Mouse (Mus musculus) liver (tissue): ENCODE results near the gene Rassf2.

Experiments used
- DNase-seq: peaks from one replicate; pipeline ENCODE4 v3.0.0-alpha.2; 2020; ENCODE audit warnings: mixed read lengths

The Rassf2 gene

DNA sequence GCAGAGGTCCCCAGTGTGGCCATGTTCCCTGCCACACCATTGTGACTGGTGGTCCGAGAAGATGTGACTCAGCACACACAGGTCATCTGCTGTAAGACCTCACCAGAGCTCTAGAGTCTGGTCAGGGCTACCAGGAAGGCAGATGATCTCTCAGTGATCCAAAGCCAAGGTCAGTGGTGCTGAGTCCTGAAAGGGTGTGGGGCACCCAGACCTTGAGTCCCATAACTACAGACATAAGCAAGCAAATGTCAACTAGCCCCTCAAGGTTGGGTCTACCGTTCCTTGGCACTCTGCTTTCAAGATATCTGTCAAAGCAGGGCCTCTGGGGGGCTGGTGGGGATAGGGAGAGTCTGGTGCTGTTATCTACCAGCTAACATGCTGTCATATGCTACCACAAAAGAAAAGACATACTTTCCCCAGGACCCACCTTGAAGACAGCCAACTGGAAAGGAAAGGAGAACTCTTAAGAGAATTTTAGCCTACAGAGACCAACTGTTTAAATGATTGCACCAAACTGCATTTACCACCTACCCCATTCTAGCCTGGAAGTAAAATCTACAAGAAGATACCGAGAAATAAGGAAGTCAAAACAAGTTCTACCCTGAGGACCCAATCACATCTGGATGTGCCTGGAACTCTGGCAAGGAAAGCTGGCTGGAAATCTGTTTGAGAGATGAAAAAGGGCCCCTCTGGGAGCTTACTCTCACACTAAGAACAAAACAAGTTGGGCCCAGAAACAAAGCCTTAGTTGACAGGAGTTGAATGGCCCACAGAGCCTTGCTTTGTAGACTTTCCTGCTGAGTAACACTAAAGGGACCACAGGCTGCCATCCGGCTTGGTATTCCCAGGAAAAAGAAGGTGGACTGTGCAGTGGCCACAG is 4.8 kb upstream of the Rassf2 start:
- peak; percentile 59 for DNase-seq

DNA sequence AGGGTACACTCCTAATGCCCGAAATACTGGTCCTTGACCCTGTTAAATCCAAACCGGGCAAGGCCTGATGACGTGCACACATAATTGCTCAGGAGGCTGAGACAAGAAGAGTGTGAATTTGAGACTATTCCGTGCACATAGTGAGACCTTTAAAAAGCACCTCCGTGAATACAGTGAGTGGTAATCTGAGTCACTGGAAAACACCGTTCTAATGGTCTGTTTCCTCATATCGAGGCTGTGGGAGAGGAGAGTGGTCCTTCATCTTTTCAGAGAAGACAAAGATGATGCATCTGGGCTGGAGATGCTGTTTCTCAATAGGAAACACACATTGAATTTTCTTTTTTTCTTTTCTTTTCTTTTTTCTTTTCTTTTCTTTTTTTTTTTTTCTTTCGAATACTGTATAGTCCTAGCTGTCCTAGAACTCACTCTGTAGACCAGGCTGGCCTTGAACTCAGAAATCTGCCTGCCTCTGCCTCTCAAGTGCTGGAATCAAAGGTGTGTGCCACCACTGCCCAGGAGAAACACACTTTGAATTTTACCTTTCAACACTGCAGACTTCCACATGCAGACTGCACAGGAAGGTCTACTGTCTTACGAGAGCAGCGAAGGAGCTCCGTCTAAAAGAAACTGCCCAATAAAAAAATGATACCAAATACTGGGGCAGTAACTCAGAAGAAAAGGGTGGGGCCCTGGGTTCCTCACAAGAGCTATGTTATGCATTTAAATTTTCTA is 1.5 kb upstream of the Rassf2 start:
- no peak for DNase-seq

DNA sequence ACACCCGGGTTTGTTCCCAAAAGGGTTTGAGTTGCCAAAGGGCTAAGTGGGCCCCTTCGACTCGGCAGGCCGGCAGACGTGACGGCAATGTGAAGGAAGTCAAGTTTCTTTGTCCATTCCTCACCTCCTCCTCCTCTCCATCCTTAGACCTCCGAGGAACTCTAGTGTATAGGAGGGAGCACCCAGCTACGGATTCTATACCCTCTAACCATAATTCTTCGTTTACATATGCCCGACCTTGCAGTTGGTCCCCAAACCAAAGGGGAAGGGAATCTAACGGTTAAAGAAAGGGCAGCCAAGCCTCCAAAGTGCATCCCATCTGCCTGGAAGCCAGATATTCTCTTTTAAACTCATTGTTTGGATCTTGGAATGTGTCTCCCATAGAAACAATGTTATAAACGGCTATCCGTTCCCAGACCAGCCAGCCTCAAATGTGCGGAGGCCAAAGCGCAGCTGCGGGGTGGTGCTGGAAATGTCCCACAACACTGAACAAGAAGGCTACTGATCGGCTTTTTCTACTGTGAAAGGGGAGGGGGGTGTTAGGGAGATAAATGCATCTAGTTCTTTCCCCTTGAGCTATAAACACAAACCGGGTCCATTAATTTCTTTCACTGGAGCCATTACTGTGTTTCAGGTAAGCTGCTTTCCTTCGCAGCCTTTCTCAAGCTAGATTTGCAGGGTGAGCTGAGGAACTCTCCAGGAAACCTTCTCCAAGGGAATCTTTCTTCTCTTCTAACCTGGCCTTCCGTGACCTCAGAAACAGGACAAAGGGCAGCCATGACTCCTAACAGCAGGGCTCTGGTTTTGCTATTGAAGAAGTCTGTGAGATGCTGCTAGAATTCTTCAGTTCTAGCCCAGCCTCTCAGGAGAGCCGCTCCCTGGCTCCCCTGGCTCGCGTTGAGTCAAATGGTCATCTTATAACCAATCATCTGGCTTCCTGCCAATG is 633 bp upstream of the Rassf2 start:
- DNase-seq: no peak

DNA sequence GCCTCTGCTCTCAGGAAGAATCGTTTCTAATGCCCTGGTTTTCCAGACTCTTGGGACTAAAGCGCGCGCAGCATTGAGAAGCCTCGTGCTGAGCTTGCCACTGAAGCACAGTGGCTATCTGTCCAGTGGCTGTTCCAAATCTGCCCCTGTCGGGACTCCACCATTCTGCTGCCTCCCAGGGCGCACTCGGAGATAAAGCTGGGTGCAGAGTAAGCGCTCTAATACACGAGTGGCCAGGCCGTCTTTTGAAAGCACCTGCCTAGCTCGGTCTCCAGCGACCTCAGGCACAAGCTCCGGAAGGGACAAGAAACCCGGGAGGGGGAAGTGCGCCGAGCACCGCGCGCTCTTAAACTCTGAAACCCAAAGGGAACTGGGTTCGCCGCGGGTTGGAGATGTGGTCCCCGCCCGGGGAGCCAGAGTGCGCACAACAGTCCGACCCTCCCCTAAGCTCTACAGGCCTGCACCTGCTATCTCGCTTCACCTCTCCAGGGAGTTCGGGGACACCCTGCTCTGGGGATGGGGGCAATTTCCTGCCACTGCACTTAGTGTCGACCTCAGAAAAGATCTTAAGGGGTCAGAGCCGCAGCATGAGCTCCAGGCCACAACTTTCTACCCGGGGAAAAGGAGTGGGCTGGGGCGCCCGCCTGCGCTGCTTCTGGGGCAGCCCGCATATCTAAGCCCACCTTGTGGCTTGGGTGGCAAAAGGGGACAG is 1.0 kb downstream of the Rassf2 start:
- peak; percentile 31 for DNase-seq

DNA sequence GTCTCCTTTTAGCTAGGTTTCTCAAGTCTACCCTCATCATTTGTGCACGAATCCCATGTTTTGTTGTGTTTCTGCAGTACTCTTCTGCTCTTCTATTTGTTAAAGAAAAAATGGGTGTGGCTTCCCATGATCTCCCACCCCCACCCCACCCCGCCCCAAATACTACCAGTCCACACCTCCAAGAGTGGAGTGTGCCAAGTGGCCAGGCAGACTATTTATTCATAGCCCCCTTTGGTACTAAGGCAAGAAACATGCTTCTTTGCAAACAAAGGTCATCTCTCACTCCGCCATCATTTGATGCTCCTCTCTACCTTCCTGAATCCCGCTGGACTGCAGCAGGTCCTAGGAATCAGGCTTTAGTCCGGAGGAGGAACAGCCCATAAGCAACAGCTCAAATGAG is 2.0 kb downstream of the Rassf2 start:
- DNase-seq: no peak

DNA sequence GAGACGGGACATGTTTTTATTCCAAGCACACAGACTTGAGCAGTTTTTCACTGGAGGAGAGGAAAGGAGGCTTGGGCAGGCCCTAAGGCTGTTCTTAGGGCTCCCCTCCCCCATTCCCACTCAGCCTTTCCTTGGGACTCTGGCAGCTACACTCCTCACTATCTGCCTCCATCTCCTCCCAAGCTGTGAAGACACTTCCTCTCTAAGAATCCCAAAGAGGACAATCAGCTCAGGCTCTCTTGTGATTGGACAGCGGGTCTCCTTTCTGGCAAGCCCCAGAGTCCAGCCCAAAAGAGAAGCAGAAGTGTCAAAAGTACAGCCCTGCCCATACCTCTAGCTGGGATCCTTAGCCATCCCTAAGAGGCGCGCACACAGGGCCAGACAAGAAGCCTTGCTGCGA is 2.7 kb downstream of the Rassf2 start:
- no peak for DNase-seq

DNA sequence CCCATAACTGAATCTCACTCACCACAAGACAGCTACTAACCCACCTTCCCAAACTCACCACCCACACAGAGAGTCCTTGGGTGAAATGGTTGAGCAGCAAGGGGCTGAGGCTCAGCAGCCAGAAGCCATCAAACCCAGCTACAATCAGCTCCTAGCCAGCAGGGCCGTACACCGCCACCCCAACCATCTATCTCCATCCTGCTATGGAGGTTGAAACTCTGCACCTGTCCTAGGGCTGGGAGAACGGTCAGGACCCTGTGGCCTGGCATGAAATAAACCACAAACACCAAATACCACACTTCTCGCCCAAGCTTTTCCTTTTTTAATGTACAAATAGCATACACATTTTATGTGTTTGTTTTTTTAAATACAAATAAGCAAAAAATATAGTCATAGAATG is 6.0 kb downstream of the Rassf2 start:
- DNase-seq: no peak

DNA sequence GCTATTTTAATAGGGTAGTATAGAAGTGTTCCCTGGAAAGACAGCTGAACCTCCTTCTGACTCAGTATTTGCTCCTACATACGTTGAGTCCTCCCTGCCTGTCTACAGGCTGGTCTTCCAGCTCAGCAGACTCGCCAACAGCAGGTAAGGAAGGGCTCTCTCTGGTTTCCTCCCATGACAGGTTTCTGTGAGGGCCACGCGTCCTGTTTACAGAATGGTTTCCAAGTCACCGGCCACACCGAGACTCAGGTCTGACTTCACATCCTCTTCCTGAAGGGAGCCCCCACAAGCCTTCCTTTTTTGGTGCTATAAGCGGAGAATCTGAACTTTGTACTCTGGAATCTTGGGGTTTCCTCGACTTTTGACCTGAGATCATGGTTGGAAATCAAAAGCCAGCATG is 7.4 kb downstream of the Rassf2 start:
- no peak for DNase-seq

DNA sequence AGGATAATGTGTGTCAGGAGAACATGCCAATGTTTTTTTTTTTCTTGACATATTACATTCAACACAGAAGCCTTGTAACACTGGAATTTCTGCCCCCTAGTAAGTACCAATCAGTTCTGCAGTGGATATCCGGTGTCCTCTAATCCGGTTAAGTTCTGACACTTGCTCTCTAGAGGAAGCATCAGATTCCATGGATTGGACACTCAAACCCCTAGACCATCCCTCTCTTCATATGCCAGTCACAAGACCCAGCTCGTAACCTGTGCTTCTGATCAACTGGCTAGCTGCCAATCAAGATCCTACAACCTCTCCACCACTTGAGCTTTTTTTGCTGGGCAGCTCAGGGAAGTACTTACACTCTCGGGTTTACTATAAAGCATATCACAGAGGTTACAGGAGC is 8.4 kb downstream of the Rassf2 start:
- no peak for DNase-seq

DNA sequence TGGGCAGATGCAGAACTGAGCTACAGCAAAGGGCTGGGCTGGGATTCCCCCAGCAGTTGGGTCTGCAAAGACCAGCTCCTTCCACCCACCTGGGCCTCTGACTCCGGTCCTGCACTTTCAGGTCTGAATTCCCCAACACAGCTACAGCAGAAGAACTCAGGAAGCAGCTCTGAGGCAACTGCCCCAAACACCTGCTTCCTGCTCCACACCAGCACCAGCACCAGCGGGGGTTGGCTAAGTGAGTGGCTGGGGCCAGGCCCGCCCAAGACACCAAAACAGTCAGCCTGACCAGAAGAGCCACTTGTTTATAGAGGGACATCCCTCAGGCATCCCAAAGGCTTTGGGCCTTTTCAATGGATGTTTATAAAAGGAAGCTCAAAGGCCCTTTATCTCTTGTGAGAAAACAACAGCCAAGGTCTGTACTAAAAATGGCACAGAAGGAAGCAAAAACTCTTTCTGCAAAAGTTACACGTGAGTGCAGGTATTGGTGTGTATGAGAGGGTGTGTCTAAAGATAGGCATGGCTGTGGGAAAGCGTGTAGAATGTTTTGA is 9.0 kb downstream of the Rassf2 start:
- DNase-seq: peak; percentile 25

DNA sequence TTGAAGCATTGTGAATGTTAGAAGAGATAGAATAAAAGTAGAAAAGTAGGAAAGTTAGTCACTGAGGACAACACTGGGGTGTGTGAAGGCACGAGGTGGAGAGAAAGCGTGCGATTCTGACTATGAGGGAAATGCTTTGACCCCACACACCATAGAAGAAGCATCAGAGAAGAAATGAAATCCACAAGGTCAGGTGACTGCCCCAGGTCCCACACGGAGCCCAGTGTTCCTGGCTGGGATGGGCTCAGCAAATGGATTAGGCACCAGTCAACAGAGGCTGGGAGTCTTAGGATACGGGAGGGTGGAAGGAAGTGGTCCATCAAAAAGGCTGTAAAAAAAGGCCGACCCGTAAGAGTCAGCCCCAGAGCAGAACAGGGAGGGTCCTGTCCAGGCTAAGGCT is 9.6 kb downstream of the Rassf2 start:
- DNase-seq: no peak

DNA sequence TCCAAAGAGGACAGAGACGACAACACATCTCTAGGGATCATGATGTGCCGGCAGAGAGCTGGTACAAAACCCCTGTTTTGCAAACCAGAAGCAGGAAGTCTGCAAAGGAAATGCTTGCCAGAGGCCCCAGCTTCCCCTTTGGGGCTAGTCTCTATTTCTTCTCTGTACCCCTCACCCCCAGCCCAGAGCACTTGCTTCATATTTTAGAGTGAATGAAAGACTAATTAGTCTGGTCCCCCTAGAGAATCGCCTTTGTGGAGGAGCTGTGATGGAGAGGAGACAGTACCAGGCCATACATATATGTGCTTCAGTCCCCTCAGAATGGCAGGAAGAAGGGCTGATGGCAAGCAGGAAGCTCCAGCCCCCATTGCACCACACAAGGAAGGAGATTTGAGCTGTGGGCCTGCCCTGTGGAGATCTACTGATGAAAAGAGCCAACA is 10.7 kb downstream of the Rassf2 start:
- DNase-seq: peak; percentile 12

DNA sequence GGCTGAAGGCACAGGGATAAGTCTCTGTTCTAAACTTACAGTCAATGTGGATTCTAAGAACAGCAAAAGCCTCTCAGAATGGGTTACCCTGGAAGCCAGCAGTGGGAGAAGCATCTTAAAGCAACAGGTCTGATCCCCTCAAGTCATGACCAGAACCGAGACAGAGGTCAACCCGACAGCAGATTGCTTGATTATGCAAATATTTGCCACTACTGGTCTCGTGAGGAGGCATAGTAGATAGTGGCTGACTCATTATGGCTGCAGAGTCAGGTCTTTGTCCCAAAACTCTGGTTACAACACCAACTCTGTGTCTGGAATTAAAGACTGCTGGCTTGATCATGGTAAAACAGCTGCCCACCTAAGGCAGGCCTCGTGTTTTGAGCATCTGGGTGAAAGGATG is 11.9 kb downstream of the Rassf2 start:
- no peak for DNase-seq

DNA sequence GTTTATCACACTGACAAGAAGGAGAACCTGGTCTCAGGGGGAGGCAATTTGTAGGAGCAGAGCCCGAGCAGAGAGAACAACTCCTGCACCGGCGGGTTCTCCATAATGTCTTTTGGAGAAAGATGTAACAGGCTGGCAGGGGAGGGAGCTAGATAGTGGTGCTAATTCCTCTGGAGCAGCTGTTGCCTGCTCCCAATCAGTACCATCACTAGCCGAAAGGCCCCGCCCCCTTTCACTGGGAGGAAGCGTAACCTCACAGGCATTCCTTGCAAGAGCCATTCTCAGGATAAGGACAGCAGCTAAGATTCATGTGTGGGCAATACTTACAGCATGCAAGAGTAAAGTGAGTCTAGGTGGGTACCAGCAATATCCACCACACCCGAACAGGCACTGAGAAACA is 12.4 kb downstream of the Rassf2 start:
- peak; percentile 59 for DNase-seq

DNA sequence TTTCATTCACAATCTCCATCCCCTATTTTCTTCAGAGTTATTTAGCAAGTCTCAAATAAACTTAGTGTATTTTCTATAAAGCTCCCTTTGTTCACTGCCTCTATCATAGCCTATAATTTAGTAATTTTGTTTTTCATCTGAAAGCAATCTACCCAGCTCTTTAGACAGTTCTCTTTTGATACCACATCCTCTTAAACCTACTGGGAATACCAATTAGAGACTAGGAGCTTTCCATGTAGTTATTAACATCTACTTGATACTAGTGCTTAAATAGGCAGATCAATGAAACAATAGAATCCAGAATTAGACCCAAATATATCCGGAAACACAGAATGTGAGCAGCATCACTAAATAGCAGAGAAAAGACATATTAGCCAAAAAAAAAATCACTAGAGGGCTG is 14.0 kb downstream of the Rassf2 start:
- DNase-seq: no peak

DNA sequence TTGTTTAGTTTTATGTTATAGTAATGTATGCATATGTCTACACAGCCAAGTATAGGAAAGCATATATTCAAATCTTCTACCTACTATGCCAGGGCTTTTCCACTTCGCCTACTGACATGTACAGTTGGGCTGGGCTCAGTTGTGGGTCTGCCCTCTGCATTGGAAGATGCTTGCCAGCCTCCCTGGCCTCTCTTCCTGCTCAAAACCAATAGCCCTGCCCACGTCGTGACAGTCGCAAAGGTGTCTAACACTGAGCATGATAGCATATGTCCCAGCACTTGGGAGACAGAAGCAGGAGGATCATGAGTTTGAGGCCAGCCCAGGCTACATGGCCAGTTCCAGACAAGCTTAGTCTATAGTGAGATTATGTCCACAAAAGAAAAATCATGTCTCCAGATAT is 16.9 kb downstream of the Rassf2 start:
- no peak for DNase-seq

DNA sequence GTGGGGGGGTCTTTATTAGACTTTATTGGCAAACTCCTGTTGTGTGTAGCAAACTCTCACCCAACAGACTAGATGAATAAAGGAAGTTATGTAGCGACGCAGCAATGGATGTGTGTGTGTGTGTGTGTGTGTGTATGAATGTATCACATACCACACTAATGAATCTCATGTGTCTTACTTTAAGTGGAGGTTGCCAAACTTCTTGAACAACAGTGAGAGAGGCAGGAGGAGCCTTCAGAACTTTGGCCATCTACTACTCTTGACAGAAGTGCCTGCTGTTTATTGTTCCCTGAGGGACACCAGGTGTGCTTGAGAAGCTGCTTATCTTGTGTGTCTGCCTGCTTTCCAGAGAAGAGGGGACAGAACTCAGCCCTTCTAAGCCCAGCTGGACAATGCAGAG is 19.3 kb downstream of the Rassf2 start:
- DNase-seq: no peak

DNA sequence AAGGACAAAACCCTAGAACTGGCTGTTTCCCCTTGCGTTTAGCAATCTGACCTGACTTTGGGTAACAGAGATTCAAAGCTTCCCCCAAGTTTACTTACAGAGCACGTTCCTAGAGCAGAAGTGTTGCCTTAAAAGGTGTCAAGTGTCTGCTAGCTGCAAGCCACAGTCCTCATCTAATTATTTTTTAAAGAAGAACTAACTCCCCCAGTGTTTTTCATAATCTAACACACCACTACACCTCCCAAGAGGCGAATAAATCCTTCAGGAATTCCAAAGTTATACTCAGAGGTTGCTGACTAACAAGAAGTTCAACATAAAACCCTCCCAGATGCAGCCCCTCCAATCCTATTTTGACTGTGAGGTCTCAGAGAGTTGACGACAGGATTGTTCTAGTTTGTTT is 21.9 kb downstream of the Rassf2 start:
- DNase-seq: no peak

DNA sequence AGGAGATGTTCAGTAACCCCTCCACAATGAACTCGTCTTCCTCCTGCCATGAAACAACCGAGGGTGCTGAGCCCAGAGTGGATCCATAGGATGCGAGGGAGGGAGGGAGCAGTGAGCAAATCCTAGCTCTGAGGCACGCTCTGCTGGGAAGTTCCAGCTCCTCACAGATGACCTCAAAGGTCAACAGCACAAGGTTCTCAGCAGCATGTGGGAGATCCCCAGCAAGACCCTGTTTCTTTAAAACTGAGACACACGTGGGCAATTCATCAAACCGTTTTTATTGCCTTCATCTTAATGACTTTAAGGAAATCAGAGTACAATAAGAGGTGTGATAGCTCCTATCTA is 22.6 kb downstream of the Rassf2 start:
- DNase-seq: no peak

DNA sequence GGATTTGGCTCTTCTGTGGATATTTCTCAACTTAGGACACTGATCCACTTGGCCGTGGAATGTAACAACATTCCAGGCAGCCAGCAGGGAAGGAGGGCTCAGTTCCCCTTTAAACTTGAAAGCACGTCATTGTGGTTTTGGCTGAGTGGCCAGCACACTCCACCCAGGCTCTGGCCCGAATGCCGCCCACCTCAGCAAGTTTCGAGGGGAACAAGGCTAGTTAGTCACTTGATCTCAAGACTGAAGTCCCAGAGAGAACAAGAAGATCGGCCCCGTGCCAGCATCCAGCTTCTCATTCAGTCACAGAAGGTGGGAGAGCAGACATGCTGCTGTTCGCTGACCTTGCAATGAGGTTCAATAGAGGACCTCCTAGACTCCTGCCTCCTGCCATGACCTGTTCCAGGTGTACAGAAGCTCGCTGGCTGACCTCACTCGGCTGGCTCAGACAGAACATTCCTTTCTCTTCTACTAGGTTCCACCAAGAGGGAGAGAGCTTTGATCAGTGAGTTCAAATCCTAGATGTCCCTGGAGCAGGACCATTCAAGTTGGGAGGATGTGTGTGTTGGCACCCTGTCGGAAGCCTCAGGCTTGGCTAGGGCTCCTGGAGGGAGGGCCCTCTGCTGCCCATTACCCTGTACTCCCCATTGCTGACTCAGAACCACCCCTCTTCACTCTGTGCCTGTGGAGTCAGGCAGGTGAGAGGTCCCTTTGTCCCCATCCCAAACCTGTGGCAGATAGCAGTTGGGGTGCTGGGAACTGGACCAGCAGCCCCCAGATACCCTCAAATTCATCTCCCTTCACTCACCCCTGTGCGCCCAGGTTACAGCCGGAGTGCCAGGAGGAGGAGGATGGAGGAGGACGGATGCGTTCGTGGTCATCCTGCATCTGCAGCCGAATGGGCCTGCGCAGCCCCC is 23.2 kb downstream of the Rassf2 start:
- DNase-seq: peak; percentile 31

DNA sequence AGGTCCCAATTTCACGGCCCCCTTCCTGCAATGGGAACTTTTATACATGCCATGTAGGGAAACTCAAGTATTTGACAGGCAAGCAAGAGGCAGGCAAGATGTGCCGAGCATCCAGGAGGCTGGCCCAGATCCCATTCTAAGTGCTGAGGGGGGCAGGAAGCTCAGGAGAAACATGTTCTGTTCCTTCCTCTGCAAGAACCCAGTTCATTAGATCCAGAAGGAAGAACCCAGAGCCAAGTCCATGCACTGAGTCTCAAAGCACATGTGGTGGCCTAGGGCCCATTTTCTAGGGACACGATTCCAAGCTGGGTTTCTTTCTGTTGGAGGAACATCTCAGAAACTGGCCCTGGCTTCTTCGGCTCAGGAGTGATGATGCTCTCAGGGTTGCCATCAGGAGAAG is 24.6 kb downstream of the Rassf2 start:
- DNase-seq: no peak
